Mouse (Mus musculus) left cerebral cortex, postnatal 10 days (tissue): Measurements from ENCODE around the gene Ebf3. TPM values are rescaled to one million over a fixed set of nuclear protein-coding genes. Genes with fewer than 3 reads are reported as not detected.

Experiments used
- DNase-seq, 2 experiments: peaks; one replicate each; pipeline ENCODE4 v3.0.0; 2021 to 2022; ENCODE audit warnings: low spot score in 2 of 2, mixed read lengths in 1 of 2; ENCODE audit errors: extremely low spot score in 1 of 2
- intact Hi-C: fragments of 180-260 bp; cut with DNase I; formaldehyde crosslinking; loops from one replicate; pipeline ENCODE4 v1.15.1; 2025
- total RNA-seq, 2 experiments: library from RNA; stranded (reverse); gene quantifications; 2 replicates each; pipeline ENCODE4 v1.2.3; 2021

Ebf3 gene
- total RNA-seq, 2 experiments from 2014 or later: 0.77 to 0.79 TPM

- intact Hi-C loops: no loop called here
- DNase-seq: no peak
These were observed 162.4 kb downstream of the Ebf3 start for GRCm38 (mm10) chr7:137151854-137152253.

- DNase-seq: no peak
- intact Hi-C loops: no loop called here
These were observed 167.1 kb downstream of the Ebf3 start for GRCm38 (mm10) chr7:137147101-137147500.

Other genes with a start within 250 kb of the Ebf3 start
- gene 9430038I01Rik, start 96.3 kb upstream of the Ebf3 start, total RNA-seq: 10 to 100 TPM in 1 of 2 experiments, 1 to 10 TPM in 1; 6.5 to 10.1 TPM
- 100 to 1,000 TPM; 128 to 143 TPM for gene Glrx3, start 123.2 kb upstream of the Ebf3 start, total RNA-seq